In the genomic region with DNA sequence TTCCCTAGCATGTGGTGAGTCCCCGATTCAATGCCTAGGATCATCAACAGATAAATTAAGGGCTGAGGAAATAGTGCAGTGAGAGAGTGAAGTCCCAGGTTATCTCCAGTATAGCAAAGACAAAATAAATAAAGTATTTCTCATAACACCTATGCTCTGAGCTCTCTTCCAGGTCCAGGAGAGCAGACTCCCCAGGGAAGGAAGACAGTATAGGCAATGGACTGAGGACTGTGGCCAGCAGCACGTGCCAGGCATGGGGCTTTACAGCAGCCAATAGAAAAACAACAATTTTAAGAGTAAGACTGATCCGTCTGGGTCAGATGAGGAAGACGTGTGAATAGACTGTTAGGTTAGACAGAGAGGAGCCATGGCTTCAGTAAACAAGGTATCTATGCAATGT, we compare ENCODE assay signal across 30 mouse cellular contexts.
"Had no signal": no experiment of that assay in that cellular context is flagged by ENCODE, and none has a peak within 500 bp of the region (broad histone marks: within the 10 kb centered on the region; RNA-seq: fewer than 3 reads in every experiment).

No protein-coding gene starts in this region.

- H3K4me2 ChIP-seq: limb, embryonic 12.5 days; limb, embryonic 13.5 days; limb, embryonic 15.5 days; liver, embryonic 11.5 days; liver, embryonic 12.5 days; liver, embryonic 13.5 days; liver, embryonic 15.5 days; lung, embryonic 14.5 days; lung, embryonic 15.5 days; midbrain, embryonic 12.5 days; midbrain, embryonic 15.5 days; neural tube, embryonic 12.5 days had no signal

- H3K9me3 ChIP-seq: limb, embryonic 10.5 days; limb, embryonic 12.5 days; limb, embryonic 13.5 days; limb, embryonic 15.5 days; liver, embryonic 12.5 days; liver, embryonic 13.5 days; liver, embryonic 15.5 days; lung, embryonic 15.5 days; midbrain, embryonic 10.5 days; midbrain, embryonic 12.5 days; midbrain, embryonic 15.5 days; neural tube, embryonic 12.5 days had no signal

- H3K27me3 ChIP-seq: limb, embryonic 12.5 days; limb, embryonic 13.5 days; limb, embryonic 15.5 days; liver, embryonic 12.5 days; liver, embryonic 13.5 days; liver, embryonic 15.5 days; lung, embryonic 15.5 days; megakaryocyte, embryonic 14.5 days; midbrain, embryonic 12.5 days; midbrain, embryonic 15.5 days; neural tube, embryonic 12.5 days had no signal

- DNase-seq: left cerebral cortex, postnatal 4 days; liver; liver, embryonic 13.5 days; liver, postnatal 0 days; lung, adult 18-20 months; lung, adult 2 months; lung, embryonic 14.5 days; lung, postnatal 10 days; lung, postnatal 14 days; lung, postnatal 36 days; lung, postnatal 4 days; midbrain, embryonic 14.5 days had no signal

- H3K4me1 ChIP-seq: limb, embryonic 10.5 days; limb, embryonic 12.5 days; limb, embryonic 13.5 days; limb, embryonic 15.5 days; liver, embryonic 12.5 days; liver, embryonic 13.5 days; liver, embryonic 15.5 days; lung, embryonic 15.5 days; megakaryocyte, embryonic 14.5 days; midbrain, embryonic 10.5 days; midbrain, embryonic 12.5 days; midbrain, embryonic 15.5 days; neural tube, embryonic 12.5 days had no signal

- H3K4me3 ChIP-seq: left cerebral cortex, adult 2 months; limb, embryonic 10.5 days; limb, embryonic 12.5 days; limb, embryonic 13.5 days; limb, embryonic 15.5 days; liver, embryonic 12.5 days; liver, embryonic 13.5 days; liver, embryonic 15.5 days; lung, embryonic 15.5 days; megakaryocyte, embryonic 14.5 days; midbrain, embryonic 10.5 days; midbrain, embryonic 12.5 days; midbrain, embryonic 15.5 days; myocyte; neural tube, embryonic 12.5 days had no signal

- H3K36me3 ChIP-seq: limb, embryonic 10.5 days; limb, embryonic 12.5 days; limb, embryonic 15.5 days; liver, embryonic 12.5 days; liver, embryonic 13.5 days; liver, embryonic 15.5 days; lung, embryonic 15.5 days; neural tube, embryonic 12.5 days had no signal

- H3K27ac ChIP-seq: left cerebral cortex, adult 2 months; limb, embryonic 10.5 days; limb, embryonic 12.5 days; limb, embryonic 13.5 days; limb, embryonic 15.5 days; liver, embryonic 12.5 days; liver, embryonic 13.5 days; liver, embryonic 14.5 days; liver, embryonic 15.5 days; lung, embryonic 15.5 days; macrophage; midbrain, embryonic 10.5 days; midbrain, embryonic 12.5 days; midbrain, embryonic 15.5 days; neural tube, embryonic 12.5 days had no signal

- H3K9ac ChIP-seq: limb, embryonic 12.5 days; limb, embryonic 13.5 days; limb, embryonic 15.5 days; liver, embryonic 12.5 days; liver, embryonic 13.5 days; liver, embryonic 14.5 days; liver, embryonic 15.5 days; liver, postnatal 0 days; lung, embryonic 14.5 days; lung, embryonic 15.5 days; midbrain, embryonic 12.5 days; midbrain, embryonic 15.5 days; neural tube, embryonic 12.5 days had no signal

- ATAC-seq: liver, embryonic 12.5 days; liver, postnatal 0 days; lung, postnatal 0 days; midbrain, embryonic 15.5 days had no signal
